Mouse (Mus musculus): Measurements from ENCODE around the gene Ankrd27. TPM values are rescaled to one million over a fixed set of nuclear protein-coding genes. Genes with fewer than 3 reads are reported as not detected.

Ankrd27 gene
- polyA plus RNA-seq, 3 experiments from 2014 or later: 44.9 to 51.8 (median 50.5) TPM

Other genes with a start within 250 kb of the Ankrd27 start
- 10 to 100 TPM; 32.3 to 41.3 (median 34.6) TPM for gene Faap24, start 189.4 kb upstream of the Ankrd27 start, polyA plus RNA-seq (2017; shearing (Covaris generic))
- gene Cep89, start 189.2 kb upstream of the Ankrd27 start, polyA plus RNA-seq (2017; shearing (Covaris generic)): 10 to 100 TPM; 10.6 to 22.9 (median 17.3) TPM
- gene Slc7a9, start 137.4 kb upstream of the Ankrd27 start, polyA plus RNA-seq (2017; shearing (Covaris generic)): not detected
- not detected for gene Tdrd12, start 48.5 kb upstream of the Ankrd27 start, polyA plus RNA-seq (2017; shearing (Covaris generic))
- gene Nudt19, start 29.9 kb upstream of the Ankrd27 start, polyA plus RNA-seq (2017; shearing (Covaris generic)): 10 to 100 TPM; 48.7 to 54.7 (median 50.4) TPM
- gene Rgs9bp, start 662 bp upstream of the Ankrd27 start, polyA plus RNA-seq (2017; shearing (Covaris generic)): not detected
- gene Pdcd5, start 61.3 kb downstream of the Ankrd27 start, polyA plus RNA-seq (2017; shearing (Covaris generic)): 10 to 100 TPM; 64.1 to 81.9 (median 67.9) TPM
- gene Dpy19l3, start 168.2 kb downstream of the Ankrd27 start, polyA plus RNA-seq (2017; shearing (Covaris generic)): 10 to 100 TPM; 32.9 to 50.5 (median 38.3) TPM
- gene Zfp507, start 216.8 kb downstream of the Ankrd27 start, polyA plus RNA-seq (2017; shearing (Covaris generic)): 1 to 10 TPM; 3.7 to 7.9 (median 7.8) TPM